Mouse (Mus musculus): Measurements from ENCODE around the gene Sema6b. TPM values are rescaled to one million over a fixed set of nuclear protein-coding genes. Genes with fewer than 3 reads are reported as not detected.
"Not testable (repeated sequence)": the region's sequence is repeated elsewhere in the genome, so short reads cannot be mapped to it uniquely, and the experiment has no call there.

Gene Sema6b
- total RNA-seq, 1 experiment from 2014 or later, result 1.2 TPM

- ATAC-seq (replicated peaks; ENCODE audit: insufficient number of reproducible peaks, low FRiP score, low TSS enrichment, poor library complexity, severe bottlenecking), result not testable (repeated sequence)
Observed at GRCm38 (mm10) chr17:56104821-56105220, 35.3 kb downstream of the Sema6b start.

DNA sequence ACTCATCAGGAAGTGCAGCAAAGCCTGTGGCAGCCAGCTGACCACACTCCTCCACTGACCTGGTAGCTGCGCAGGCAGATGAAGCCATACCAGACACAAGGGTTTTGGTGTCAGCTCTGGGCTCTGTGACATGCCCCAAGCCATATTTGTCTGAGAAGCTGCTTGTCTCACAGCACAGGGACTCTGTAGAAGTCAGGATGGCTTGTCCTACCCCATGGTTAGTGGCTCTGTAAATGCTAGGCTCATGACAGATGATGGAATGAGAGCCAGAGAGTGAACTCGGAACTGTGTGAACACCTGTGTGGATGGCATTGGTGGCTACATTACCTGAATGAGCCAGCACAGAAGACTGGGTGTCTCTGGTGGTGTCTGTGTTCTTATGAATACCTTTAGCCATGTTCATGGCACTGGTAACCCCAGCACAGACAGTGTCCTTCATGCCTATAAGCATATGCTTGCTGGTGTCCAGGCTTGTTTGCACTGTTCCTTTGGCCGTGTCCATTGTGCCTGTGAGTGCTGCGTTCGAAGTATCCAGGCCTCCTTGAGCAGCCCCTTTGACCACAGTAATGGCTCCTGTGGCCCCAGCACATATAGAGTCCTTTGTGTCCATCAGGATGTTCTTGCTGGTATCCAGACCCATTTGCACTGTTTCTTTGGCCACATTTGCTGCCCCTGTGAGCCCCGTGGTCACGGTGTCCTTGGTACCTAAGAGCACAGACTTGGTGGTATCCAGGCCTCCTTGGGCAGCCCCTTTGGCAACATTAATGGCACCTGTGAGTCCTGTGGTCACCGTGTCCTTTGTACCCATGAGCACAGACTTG is 36.5 kb downstream of the Sema6b start:
- no peak for ATAC-seq (replicated peaks; ENCODE audit: insufficient number of reproducible peaks, low FRiP score, low TSS enrichment, poor library complexity, severe bottlenecking)

DNA sequence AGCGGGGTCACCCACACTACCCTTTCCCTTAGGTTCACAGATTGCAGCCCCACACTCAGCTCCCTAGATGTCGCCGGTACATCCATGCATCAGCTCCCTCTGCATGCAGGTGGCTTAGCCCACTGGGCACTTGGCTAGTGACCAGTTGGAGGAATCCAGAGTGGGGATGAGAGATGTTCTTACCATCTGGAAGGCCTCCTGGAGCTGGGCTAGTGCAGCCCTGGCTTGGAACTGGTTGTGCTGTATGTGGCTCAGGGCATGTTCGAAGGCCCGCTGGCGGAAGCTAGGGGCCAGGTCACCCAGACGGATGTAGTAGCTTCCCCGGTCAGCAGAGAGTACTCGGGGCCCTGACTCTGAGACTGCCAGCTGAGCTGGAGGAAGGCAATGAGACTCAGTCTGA is 37.2 kb downstream of the Sema6b start:
- ATAC-seq (replicated peaks; ENCODE audit: insufficient number of reproducible peaks, low FRiP score, low TSS enrichment, poor library complexity, severe bottlenecking), result no peak

GRCm38 (mm10) chr17:56102158-56102557 is 38.0 kb downstream of the Sema6b start:
- ATAC-seq (replicated peaks; ENCODE audit: insufficient number of reproducible peaks, low FRiP score, low TSS enrichment, poor library complexity, severe bottlenecking), result no peak

- no peak for ATAC-seq (replicated peaks; ENCODE audit: insufficient number of reproducible peaks, low FRiP score, low TSS enrichment, poor library complexity, severe bottlenecking)
Observed at GRCm38 (mm10) chr17:56100811-56101210, 39.3 kb downstream of the Sema6b start.

DNA sequence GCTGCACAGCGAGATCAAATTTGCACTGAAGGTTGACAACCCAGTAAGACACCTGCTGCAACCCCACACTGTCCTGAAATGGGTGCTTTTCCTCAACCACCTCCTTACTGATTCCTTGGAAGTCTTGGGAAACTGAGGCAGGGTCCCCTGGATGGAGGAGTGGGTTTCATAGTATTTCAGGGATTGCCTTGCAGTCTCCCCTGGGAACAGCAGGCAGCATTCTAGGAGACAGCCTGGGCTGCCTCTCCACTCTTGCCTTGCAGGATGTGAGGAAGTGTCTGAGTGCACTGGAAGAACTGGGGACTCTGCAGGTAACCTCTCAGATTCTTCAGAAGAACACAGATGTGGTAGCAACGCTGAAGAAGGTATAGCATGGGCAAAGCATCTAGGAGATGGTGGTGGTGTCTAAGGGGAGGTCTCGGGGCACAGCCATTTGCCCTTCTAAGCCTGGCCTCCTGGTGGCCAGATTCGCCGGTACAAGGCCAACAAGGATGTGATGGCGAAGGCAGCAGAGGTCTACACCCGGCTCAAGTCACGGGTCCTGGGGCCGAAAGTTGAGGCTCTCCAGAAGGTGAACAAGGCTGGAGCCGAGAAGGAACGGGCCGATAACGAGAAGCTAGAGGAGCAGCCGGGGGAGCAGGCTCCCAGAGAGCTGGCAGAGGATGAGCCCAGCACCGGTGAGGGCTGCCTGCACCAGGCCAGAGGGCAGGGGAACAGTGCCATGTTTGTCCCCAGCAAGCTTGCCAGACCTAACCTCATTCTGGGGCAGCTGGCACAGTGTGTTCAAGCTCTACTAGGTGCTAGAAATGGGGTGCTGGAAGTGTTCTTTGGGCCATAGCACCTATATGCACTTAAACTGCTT is 41.2 kb downstream of the Sema6b start:
- ATAC-seq (replicated peaks; ENCODE audit: insufficient number of reproducible peaks, low FRiP score, low TSS enrichment, poor library complexity, severe bottlenecking), result no peak

GRCm38 (mm10) chr17:56098180-56098579 is 42.0 kb downstream of the Sema6b start:
- no peak for ATAC-seq (replicated peaks; ENCODE audit: insufficient number of reproducible peaks, low FRiP score, low TSS enrichment, poor library complexity, severe bottlenecking)

GRCm38 (mm10) chr17:56096883-56097282 is 43.3 kb downstream of the Sema6b start:
- no peak for ATAC-seq (replicated peaks; ENCODE audit: insufficient number of reproducible peaks, low FRiP score, low TSS enrichment, poor library complexity, severe bottlenecking)

DNA sequence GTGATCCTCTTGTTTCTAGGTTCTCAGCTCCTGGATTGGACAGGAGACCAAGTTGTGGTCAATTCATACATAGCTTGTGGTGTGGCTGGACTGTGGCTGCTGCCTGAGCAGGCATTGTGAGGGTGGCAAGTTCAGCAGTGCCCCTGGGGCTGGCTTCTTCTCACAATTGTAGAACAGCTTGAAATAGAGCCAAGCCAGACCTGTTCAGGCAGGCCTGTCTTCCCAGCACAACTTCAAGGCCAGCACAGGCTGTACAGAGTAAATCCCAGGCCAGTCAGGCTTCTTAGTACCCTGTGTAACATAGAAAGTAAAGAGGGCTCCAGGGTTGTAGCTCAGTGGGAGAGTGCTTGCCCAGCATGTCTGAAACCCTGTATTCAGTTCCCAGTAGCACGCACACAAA is 47.3 kb downstream of the Sema6b start:
- no peak for ATAC-seq (replicated peaks; ENCODE audit: insufficient number of reproducible peaks, low FRiP score, low TSS enrichment, poor library complexity, severe bottlenecking)

- no peak for ATAC-seq (replicated peaks; ENCODE audit: insufficient number of reproducible peaks, low FRiP score, low TSS enrichment, poor library complexity, severe bottlenecking)
Observed at GRCm38 (mm10) chr17:56092312-56092711, 47.8 kb downstream of the Sema6b start.

- ATAC-seq (replicated peaks; ENCODE audit: insufficient number of reproducible peaks, low FRiP score, low TSS enrichment, poor library complexity, severe bottlenecking), result no peak
Observed at GRCm38 (mm10) chr17:56080781-56081585, 59.2 kb downstream of the Sema6b start.

DNA sequence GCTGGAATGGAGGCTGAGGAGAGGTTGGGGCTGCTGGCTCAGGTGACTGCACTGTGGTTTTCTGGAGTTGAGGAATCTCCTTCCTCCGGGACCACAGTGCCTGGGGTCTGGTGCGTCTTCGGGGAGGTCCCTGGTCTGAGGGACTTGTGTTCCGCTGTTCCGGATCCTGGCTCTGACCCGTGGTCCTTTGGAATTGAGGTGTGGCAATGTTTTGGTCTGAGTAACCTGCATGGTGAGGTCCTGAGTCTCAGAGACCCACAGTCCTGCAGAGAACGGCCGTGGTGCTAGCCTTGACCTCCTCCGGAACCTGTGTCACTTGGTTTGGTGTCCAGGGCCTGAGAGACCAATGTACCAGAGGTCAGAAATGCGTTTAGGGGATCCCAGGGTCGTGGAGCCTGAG is 60.2 kb downstream of the Sema6b start:
- ATAC-seq (replicated peaks; ENCODE audit: insufficient number of reproducible peaks, low FRiP score, low TSS enrichment, poor library complexity, severe bottlenecking), result no peak

GRCm38 (mm10) chr17:56078880-56079795 is 61.0 kb downstream of the Sema6b start, which contains the start of gene Hdgfl2:
Hdgfl2 (plus strand) TSS chr17:56079634.
- ATAC-seq (replicated peaks; ENCODE audit: insufficient number of reproducible peaks, low FRiP score, low TSS enrichment, poor library complexity, severe bottlenecking), result peak; percentile 76

- ATAC-seq (replicated peaks; ENCODE audit: insufficient number of reproducible peaks, low FRiP score, low TSS enrichment, poor library complexity, severe bottlenecking), result not testable (repeated sequence)
Observed at GRCm38 (mm10) chr17:56078361-56078760, 61.8 kb downstream of the Sema6b start.

DNA sequence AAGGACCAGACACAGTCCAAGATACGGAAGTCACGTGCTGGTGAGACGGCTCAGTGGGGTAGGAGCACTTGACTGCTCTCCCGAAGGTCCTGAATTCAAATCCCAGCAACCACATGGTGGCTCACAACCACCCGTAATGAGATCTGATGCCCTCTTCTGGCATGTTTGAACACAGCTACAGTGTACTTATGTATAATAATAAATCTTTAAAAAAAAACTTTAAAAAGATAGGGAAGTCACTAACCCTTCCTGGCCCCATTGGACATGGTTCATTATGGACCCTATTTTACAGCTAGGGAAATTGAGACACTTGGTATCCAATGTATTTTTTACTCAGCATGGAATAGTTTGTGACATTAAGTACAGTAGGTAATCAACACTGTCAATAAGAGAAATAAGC is 62.6 kb downstream of the Sema6b start:
- ATAC-seq (replicated peaks; ENCODE audit: insufficient number of reproducible peaks, low FRiP score, low TSS enrichment, poor library complexity, severe bottlenecking), result no peak

GRCm38 (mm10) chr17:56074827-56075208 is 65.3 kb downstream of the Sema6b start, which contains the start of gene Ubxn6:
Ubxn6 (minus strand) TSS chr17:56075028.
- peak; percentile 41 for ATAC-seq (replicated peaks; ENCODE audit: insufficient number of reproducible peaks, low FRiP score, low TSS enrichment, poor library complexity, severe bottlenecking)

- peak; percentile 34 for ATAC-seq (replicated peaks; ENCODE audit: insufficient number of reproducible peaks, low FRiP score, low TSS enrichment, poor library complexity, severe bottlenecking)
Observed at GRCm38 (mm10) chr17:56074097-56074826, 65.9 kb downstream of the Sema6b start.

Measured in monocyte, adult 5-6 weeks (primary cell).